8 mouse cellular contexts compared by ENCODE assay signal in the genomic region with DNA sequence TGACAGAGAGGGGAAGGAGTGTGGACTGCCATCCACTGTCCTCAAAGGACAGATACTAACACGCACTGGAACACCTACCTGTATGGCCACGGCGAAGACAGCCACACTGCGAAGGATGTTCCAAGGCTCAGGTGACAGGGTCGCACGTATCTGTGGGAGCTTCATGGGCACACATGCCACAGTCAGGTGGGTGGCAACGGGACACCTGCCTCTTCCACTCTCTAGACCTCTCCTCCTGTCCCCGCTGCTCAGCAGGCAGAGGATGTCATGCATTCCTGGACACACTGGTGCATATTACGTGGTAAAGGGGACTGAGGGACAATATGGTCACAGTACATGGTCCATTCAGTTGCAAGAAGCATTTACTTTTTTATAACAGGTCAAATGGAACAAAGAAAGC. TPM values are rescaled to one million over a fixed set of nuclear protein-coding genes. Genes with fewer than 3 reads are reported as not detected.
DNase-seq lines count a peak whose midpoint lies in the region; ATAC-seq and TF ChIP-seq lines count a peak whose summit lies in the region.

No protein-coding gene starts in this region.

- H3K4me1 ChIP-seq in forebrain, embryonic 10.5 days = peaks cover 32% of the 10 kb centered on the region
- peaks cover 33% of the 10 kb centered on the region for H3K4me1 ChIP-seq in forebrain, embryonic 16.5 days (replicated peaks; ENCODE audit: control insufficient read depth, insufficient read depth, low read length)
- peaks cover 15% of the 10 kb centered on the region for H3K4me1 ChIP-seq in lung, embryonic 16.5 days (replicated peaks; ENCODE audit: control insufficient read depth, insufficient read depth, low read length)
- H3K4me1 ChIP-seq in lung, postnatal 0 days (ENCODE audit: insufficient read depth, low read depth, low read length) = peaks cover 15% of the 10 kb centered on the region
- H3K4me1 ChIP-seq in liver, embryonic 12.5 days = peaks cover 33% of the 10 kb centered on the region
- peaks cover 20% of the 10 kb centered on the region for H3K4me1 ChIP-seq in stomach, embryonic 16.5 days (ENCODE audit: control insufficient read depth, insufficient read depth, low read length)

- no peaks in the 10 kb centered on the region for H3K9me3 ChIP-seq in forebrain, embryonic 10.5 days
- no peaks in the 10 kb centered on the region for H3K9me3 ChIP-seq in forebrain, embryonic 16.5 days (ENCODE audit: control insufficient read depth, low read length)
- no peaks in the 10 kb centered on the region for H3K9me3 ChIP-seq in lung, embryonic 16.5 days (ENCODE audit: control insufficient read depth, low read length)
- no peaks in the 10 kb centered on the region for H3K9me3 ChIP-seq in lung, postnatal 0 days (ENCODE audit: low read length)
- H3K9me3 ChIP-seq in liver, embryonic 12.5 days (replicated peaks) = no peaks in the 10 kb centered on the region
- H3K9me3 ChIP-seq in stomach, embryonic 16.5 days (replicated peaks; ENCODE audit: control insufficient read depth, low read length) = no peaks in the 10 kb centered on the region

- 90% methylated on average over 9 of the region's 9 CpGs for WGBS in forebrain, embryonic 10.5 days
- 94% methylated on average over 9 of the region's 9 CpGs for WGBS in forebrain, embryonic 16.5 days
- 93% methylated on average over 9 of the region's 9 CpGs for WGBS in lung, embryonic 16.5 days
- 93% methylated on average over 9 of the region's 9 CpGs for WGBS in lung, postnatal 0 days
- WGBS in liver, embryonic 12.5 days (ENCODE audit: insufficient replicate concordance) = 88% methylated on average over 9 of the region's 9 CpGs
- 93% methylated on average over 9 of the region's 9 CpGs for WGBS in stomach, embryonic 16.5 days

- no peak for DNase-seq in forebrain, embryonic 10.5 days (ENCODE audit: extremely low spot score, low spot score)
- DNase-seq in lung, postnatal 0 days (ENCODE audit: low spot score) = no peak
- DNase-seq in cerebellum, postnatal 10 days = no peak
- DNase-seq in adrenal gland, adult 8-10 months = no peak

- ATAC-seq in forebrain, embryonic 16.5 days = no peak
- no peak for ATAC-seq in lung, embryonic 16.5 days (ENCODE audit: low read depth)
- no peak for ATAC-seq in lung, postnatal 0 days
- ATAC-seq in liver, embryonic 12.5 days = no peak
- no peak for ATAC-seq in stomach, embryonic 16.5 days (ENCODE audit: insufficient read depth, low FRiP score)

- no peak for TF ChIP-seq EP300 in lung, postnatal 0 days (IDR thresholded peaks at IDR 0.05)

- H3K27me3 ChIP-seq in forebrain, embryonic 10.5 days (ENCODE audit: poor library complexity, severe bottlenecking) = peaks cover 2% of the 10 kb centered on the region; the same call in 1 of the 2 replicates
- H3K27me3 ChIP-seq in forebrain, embryonic 16.5 days (replicated peaks; ENCODE audit: control insufficient read depth, insufficient read depth, low read length) = no peaks in the 10 kb centered on the region
- H3K27me3 ChIP-seq in lung, embryonic 16.5 days (ENCODE audit: control insufficient read depth, insufficient read depth, low read depth, low read length) = no peaks in the 10 kb centered on the region
- no peaks in the 10 kb centered on the region for H3K27me3 ChIP-seq in lung, postnatal 0 days (replicated peaks; ENCODE audit: insufficient read depth, low read length)
- H3K27me3 ChIP-seq in liver, embryonic 12.5 days (replicated peaks) = no peaks in the 10 kb centered on the region
- H3K27me3 ChIP-seq in stomach, embryonic 16.5 days (ENCODE audit: control insufficient read depth, insufficient read depth, low read length) = no peaks in the 10 kb centered on the region

- no peak overlapping the region for H3K9ac ChIP-seq in forebrain, embryonic 16.5 days (replicated peaks; ENCODE audit: low read depth, low read length)
- peak overlapping the region; percentile 99 for H3K9ac ChIP-seq in lung, embryonic 16.5 days (ENCODE audit: low read length)
- H3K9ac ChIP-seq in lung, postnatal 0 days (replicated peaks; ENCODE audit: low read depth) = no peak overlapping the region
- H3K9ac ChIP-seq in liver, embryonic 12.5 days = peak overlapping the region; percentile 93
- peak overlapping the region; percentile 95 for H3K9ac ChIP-seq in stomach, embryonic 16.5 days (ENCODE audit: low read length)

- peak overlapping the region; percentile 86 for H3K4me3 ChIP-seq in forebrain, embryonic 10.5 days
- H3K4me3 ChIP-seq in forebrain, embryonic 16.5 days (replicated peaks; ENCODE audit: low read length) = no peak overlapping the region; the same call in 1 of the 2 replicates
- no peak overlapping the region; the same call in 1 of the 2 replicates for H3K4me3 ChIP-seq in lung, embryonic 16.5 days (ENCODE audit: low read length)
- H3K4me3 ChIP-seq in lung, postnatal 0 days (ENCODE audit: low read depth, low read length) = no peak overlapping the region
- peak overlapping the region; percentile 81 for H3K4me3 ChIP-seq in liver, embryonic 12.5 days
- peak overlapping the region; percentile 90; the same call in 1 of the 2 replicates for H3K4me3 ChIP-seq in stomach, embryonic 16.5 days (replicated peaks; ENCODE audit: low read length)

- no peak overlapping the region for H3K27ac ChIP-seq in forebrain, embryonic 10.5 days
- H3K27ac ChIP-seq in forebrain, embryonic 16.5 days (ENCODE audit: low read length) = no peak overlapping the region
- no peak overlapping the region for H3K27ac ChIP-seq in lung, embryonic 16.5 days (ENCODE audit: low read length)
- no peak overlapping the region for H3K27ac ChIP-seq in lung, postnatal 0 days (ENCODE audit: low read length)
- no peak overlapping the region for H3K27ac ChIP-seq in liver, embryonic 12.5 days
- 0 out of 2 replicates have a peak overlapping the region, but pooled peaks have one; percentile 1 for H3K27ac ChIP-seq in stomach, embryonic 16.5 days (ENCODE audit: low read length)

- H3K36me3 ChIP-seq in forebrain, embryonic 10.5 days (replicated peaks) = peaks cover 36% of the 10 kb centered on the region
- H3K36me3 ChIP-seq in forebrain, embryonic 16.5 days (ENCODE audit: control insufficient read depth, insufficient read depth) = no peaks in the 10 kb centered on the region
- peaks cover 2% of the 10 kb centered on the region for H3K36me3 ChIP-seq in lung, embryonic 16.5 days (ENCODE audit: control insufficient read depth, insufficient read depth, low read length)
- no peaks in the 10 kb centered on the region; the same call in 1 of the 2 replicates for H3K36me3 ChIP-seq in lung, postnatal 0 days (ENCODE audit: insufficient read depth, low read length)
- H3K36me3 ChIP-seq in liver, embryonic 12.5 days = peaks cover 46% of the 10 kb centered on the region
- H3K36me3 ChIP-seq in stomach, embryonic 16.5 days (ENCODE audit: control insufficient read depth, insufficient read depth, low read length) = no peaks in the 10 kb centered on the region

- TF ChIP-seq CTCF in lung, postnatal 0 days (IDR thresholded peaks at IDR 0.05) = no peak

- H3K4me2 ChIP-seq in forebrain, embryonic 16.5 days (ENCODE audit: low read length) = no peak overlapping the region
- H3K4me2 ChIP-seq in lung, embryonic 16.5 days (ENCODE audit: low read depth, low read length) = peak overlapping the region; percentile 87; the same call in 1 of the 2 replicates
- H3K4me2 ChIP-seq in lung, postnatal 0 days (replicated peaks; ENCODE audit: low read depth, low read length) = no peak overlapping the region
- H3K4me2 ChIP-seq in liver, embryonic 12.5 days = peak overlapping the region; percentile 76
- H3K4me2 ChIP-seq in stomach, embryonic 16.5 days (ENCODE audit: low read depth, low read length) = peak overlapping the region; percentile 82

RNA-seq across cellular contexts. Expression of a gene that starts 1.4 kb away (rescaled TPM):
- 19.0 and 19.2 TPM in 2 replicates for polyA plus RNA-seq in forebrain, embryonic 10.5 days (2016; fragmentation: Nextera tagmentation; extraction: Ambion mirVana)
- polyA plus RNA-seq in forebrain, embryonic 16.5 days (2015; fragmentation: Nextera tagmentation; extraction: Ambion mirVana) = 26.0 and 27.3 TPM in 2 replicates
- 26.5 and 28.9 TPM in 2 replicates for polyA plus RNA-seq in lung, embryonic 16.5 days (2015; fragmentation: Nextera tagmentation; extraction: Ambion mirVana)
- polyA plus RNA-seq in lung, postnatal 0 days (2015; fragmentation: Nextera tagmentation; extraction: Ambion mirVana) = 21.3 and 22.5 TPM in 2 replicates
- 14.5 and 14.9 TPM in 2 replicates for polyA plus RNA-seq in liver, embryonic 12.5 days (2016; fragmentation: Nextera tagmentation; extraction: Ambion mirVana)
- polyA plus RNA-seq in stomach, embryonic 16.5 days (2015; fragmentation: Nextera tagmentation; extraction: Ambion mirVana) = 22.5 and 24.3 TPM in 2 replicates
- 10 to 100 TPM; 36.8 to 39.6 (median 37.9) TPM for total RNA-seq in adrenal gland, adult 8-10 months (2022)

RNA-seq across cellular contexts. Expression of a gene that starts 10.5 kb away (rescaled TPM):
- 1.5 and 2.3 TPM in 2 replicates for polyA plus RNA-seq in forebrain, embryonic 10.5 days (2016; fragmentation: Nextera tagmentation; extraction: Ambion mirVana)
- polyA plus RNA-seq in forebrain, embryonic 16.5 days (2015; fragmentation: Nextera tagmentation; extraction: Ambion mirVana) = 3.2 and 3.3 TPM in 2 replicates
- polyA plus RNA-seq in lung, embryonic 16.5 days (2015; fragmentation: Nextera tagmentation; extraction: Ambion mirVana) = 8.0 and 8.2 TPM in 2 replicates
- polyA plus RNA-seq in lung, postnatal 0 days (2015; fragmentation: Nextera tagmentation; extraction: Ambion mirVana) = 7.2 and 9.1 TPM in 2 replicates
- polyA plus RNA-seq in liver, embryonic 12.5 days (2016; fragmentation: Nextera tagmentation; extraction: Ambion mirVana) = 1.8 and 2.2 TPM in 2 replicates
- 9.5 and 10.4 TPM in 2 replicates for polyA plus RNA-seq in stomach, embryonic 16.5 days (2015; fragmentation: Nextera tagmentation; extraction: Ambion mirVana)
- 10 to 100 TPM; 20.4 to 26.2 (median 24.3) TPM for total RNA-seq in adrenal gland, adult 8-10 months (2022)

RNA-seq across cellular contexts. Expression of a gene that starts 15.6 kb away (rescaled TPM):
- polyA plus RNA-seq in forebrain, embryonic 10.5 days (2016; fragmentation: Nextera tagmentation; extraction: Ambion mirVana) = 0.47 and 1.0 TPM in 2 replicates
- polyA plus RNA-seq in forebrain, embryonic 16.5 days (2015; fragmentation: Nextera tagmentation; extraction: Ambion mirVana) = 2.7 and 2.8 TPM in 2 replicates
- 7.3 and 10.4 TPM in 2 replicates for polyA plus RNA-seq in lung, embryonic 16.5 days (2015; fragmentation: Nextera tagmentation; extraction: Ambion mirVana)
- 30.8 and 44.3 TPM in 2 replicates for polyA plus RNA-seq in lung, postnatal 0 days (2015; fragmentation: Nextera tagmentation; extraction: Ambion mirVana)
- polyA plus RNA-seq in liver, embryonic 12.5 days (2016; fragmentation: Nextera tagmentation; extraction: Ambion mirVana) = 22.7 TPM in 2 replicates
- polyA plus RNA-seq in stomach, embryonic 16.5 days (2015; fragmentation: Nextera tagmentation; extraction: Ambion mirVana) = 59.8 and 75.8 TPM in 2 replicates
- 100 to 1,000 TPM in 2 of 4 experiments, 10 to 100 TPM in 2; 88.8 to 112 (median 98.8) TPM for total RNA-seq in adrenal gland, adult 8-10 months (2022)

RNA-seq across cellular contexts. Expression of a gene that starts 59.1 kb away (rescaled TPM):
- 7.1 and 7.9 TPM in 2 replicates for polyA plus RNA-seq in forebrain, embryonic 10.5 days (2016; fragmentation: Nextera tagmentation; extraction: Ambion mirVana)
- 6.7 and 7.1 TPM in 2 replicates for polyA plus RNA-seq in forebrain, embryonic 16.5 days (2015; fragmentation: Nextera tagmentation; extraction: Ambion mirVana)
- 7.2 and 7.9 TPM in 2 replicates for polyA plus RNA-seq in lung, embryonic 16.5 days (2015; fragmentation: Nextera tagmentation; extraction: Ambion mirVana)
- polyA plus RNA-seq in lung, postnatal 0 days (2015; fragmentation: Nextera tagmentation; extraction: Ambion mirVana) = 4.7 and 4.9 TPM in 2 replicates
- 11.7 and 12.6 TPM in 2 replicates for polyA plus RNA-seq in liver, embryonic 12.5 days (2016; fragmentation: Nextera tagmentation; extraction: Ambion mirVana)
- polyA plus RNA-seq in stomach, embryonic 16.5 days (2015; fragmentation: Nextera tagmentation; extraction: Ambion mirVana) = 10.0 and 11.3 TPM in 2 replicates
- 10 to 100 TPM; 21.9 to 25.7 (median 24.0) TPM for total RNA-seq in adrenal gland, adult 8-10 months (2022)

Comparison
In these comparisons a context has a peak if more than half of its experiments do, and no peak if none do; other contexts are left out.
1. H3K4me3 ChIP-seq: peak in forebrain, embryonic 10.5 days (single experiment), liver, embryonic 12.5 days (single experiment) and stomach, embryonic 16.5 days (single experiment); none in forebrain, embryonic 16.5 days (single experiment), lung, embryonic 16.5 days (single experiment) and lung, postnatal 0 days (single experiment).
2. H3K4me2 ChIP-seq: peak in lung, embryonic 16.5 days (single experiment), liver, embryonic 12.5 days (single experiment) and stomach, embryonic 16.5 days (single experiment); none in forebrain, embryonic 16.5 days (single experiment) and lung, postnatal 0 days (single experiment).
3. H3K9ac ChIP-seq: peak in lung, embryonic 16.5 days (single experiment), liver, embryonic 12.5 days (single experiment) and stomach, embryonic 16.5 days (single experiment); none in forebrain, embryonic 16.5 days (single experiment) and lung, postnatal 0 days (single experiment).